Mouse (Mus musculus): ENCODE data around the gene Ripply3.
"Not testable (repeated sequence)": the region's sequence is repeated elsewhere in the genome, so short reads cannot be mapped to it uniquely, and the experiment has no call there.

Gene Ripply3

DNA sequence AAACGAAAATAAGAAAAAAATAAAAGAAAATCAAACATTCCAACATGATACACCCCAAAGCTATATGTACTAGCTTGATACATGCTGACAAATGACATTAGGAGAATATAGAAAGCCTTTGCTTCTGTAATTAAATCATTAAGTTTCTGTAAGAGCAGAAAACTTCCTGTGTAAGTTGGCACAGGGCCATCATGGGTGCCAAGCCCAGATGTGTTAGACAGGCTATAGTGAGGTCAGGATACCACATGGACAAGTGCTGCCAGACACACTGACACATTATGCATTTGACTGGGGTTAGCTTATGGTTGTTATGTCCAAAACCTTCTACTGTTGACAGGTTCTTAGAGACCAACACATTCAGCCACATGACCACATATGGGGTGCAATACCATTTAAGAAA lies 13.0 kb upstream of the Ripply3 start:
- no peak for DNase-seq

- DNase-seq = no peak
Observed at GRCm38 (mm10) chr16:94317752-94318151, 10.5 kb upstream of the Ripply3 start.

- DNase-seq = no peak
Observed at GRCm38 (mm10) chr16:94320223-94320622, 8.0 kb upstream of the Ripply3 start.

GRCm38 (mm10) chr16:94323681-94324080 lies 4.5 kb upstream of the Ripply3 start:
- DNase-seq = no peak

DNA sequence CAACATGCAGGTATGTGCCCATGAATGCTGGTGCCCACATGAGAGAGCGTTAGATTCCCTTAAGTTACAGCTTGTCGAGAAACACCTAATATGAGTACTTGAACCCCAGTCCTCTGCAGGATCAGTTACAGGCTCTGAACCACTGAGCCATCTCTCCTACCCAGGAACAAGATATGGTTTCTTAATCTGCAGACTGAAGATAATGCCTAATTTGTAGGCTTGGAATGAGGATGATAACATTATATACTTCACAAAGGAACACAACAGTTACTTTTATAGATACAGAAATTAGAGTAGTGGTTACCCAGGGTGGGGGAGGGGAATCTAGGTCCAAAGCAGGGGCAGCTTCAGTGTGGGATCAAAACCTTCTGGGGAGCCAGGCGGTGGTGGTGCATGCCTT lies 2.2 kb upstream of the Ripply3 start:
- no peak for DNase-seq

DNA sequence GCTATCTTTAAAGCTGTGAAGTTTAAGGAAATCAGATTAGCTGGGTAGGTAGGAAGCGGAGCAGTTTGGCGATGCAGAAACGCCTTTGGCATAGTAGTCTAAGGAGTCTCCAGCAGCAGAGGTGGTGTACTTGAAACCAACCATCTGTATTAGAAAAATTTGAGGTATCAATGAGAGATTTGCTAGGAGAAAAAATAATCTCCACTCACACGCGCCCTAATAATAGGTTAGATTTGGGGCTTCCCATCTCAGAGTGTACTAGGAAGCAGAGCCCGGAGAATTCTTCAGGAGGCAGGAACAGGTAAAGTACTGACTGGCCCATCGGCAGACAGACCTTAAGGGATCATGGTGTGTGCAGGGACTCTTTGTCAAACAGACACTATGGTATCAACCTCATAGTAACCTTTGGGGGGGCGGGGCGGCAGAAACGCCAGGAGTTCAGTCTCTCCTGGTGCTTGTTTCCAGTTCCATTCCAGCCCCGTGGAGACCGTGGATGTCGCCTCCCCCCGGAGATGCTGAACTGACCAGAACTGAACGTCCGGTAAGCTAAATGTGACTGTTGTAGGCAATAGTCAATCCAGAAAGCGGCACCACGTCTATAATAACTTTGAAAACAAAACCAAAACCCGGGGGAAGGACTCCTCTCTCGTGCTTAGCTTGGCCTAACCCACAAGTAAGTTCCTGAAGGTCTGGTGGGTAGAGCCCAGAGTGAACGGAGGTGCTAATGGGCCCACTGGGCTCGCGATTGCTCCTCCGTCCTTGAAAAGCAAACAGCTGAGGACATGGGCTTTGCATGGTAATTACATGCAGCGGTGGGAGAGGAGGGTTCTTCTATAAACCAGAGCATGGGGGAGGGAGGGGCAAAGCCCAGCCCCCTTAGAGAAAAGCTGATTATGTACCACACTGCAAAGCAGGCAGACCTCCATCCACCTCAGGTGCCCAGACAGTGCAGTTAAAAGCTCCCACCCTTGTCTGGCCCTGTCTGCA lies 954 bp downstream of the Ripply3 start:
- DNase-seq = no peak

DNA sequence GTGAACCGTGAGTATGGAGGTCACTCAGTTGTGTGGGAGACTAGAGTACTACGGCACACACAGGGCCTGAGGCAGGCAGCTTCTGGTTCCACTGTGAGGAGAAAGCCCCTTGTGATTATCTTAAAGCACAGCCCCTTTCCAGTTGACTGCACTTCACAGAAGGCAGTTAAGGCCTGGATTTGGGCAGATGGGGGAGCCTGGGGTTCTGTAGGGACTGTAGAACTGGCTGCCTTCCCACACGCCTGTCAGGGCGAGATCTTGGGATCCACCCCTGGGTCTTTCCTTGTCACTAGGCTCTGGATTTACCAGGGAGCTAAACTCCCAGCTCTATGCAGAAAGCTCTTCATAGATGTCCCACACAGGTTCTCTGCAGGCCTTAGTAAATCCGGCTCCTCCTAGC lies 2.2 kb downstream of the Ripply3 start:
- no peak for DNase-seq

DNA sequence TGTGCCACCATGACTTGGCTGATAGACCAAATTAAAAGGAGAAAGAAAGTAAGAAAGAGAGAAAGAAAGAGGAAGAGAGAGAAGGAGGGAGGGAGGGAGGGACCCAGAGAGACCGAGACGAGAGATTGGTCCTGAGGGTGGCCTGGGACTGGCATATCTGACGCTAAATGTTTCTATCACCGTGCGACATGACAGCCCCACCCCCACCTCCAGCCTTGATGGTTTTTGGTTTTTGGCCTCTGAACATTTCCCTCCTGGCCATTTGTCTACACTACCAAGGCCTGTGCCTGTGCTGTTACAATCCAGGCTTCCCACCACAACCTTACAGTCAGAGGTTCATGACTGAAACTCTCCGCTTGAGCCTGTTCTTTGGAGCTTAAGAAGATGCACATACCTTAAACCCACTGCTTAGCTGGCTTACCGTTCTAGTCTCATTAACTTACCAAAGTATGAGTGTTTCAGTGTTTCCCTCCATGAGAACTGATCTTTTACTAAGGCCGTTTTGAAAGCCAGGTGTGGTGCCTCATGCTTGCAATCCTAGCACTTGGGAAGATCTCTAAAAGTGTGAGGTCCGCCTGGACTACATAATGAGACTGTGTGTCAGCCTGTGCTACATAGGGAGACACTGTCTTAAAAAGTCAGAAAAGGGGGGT lies 3.1 kb downstream of the Ripply3 start:
- no peak for DNase-seq

DNA sequence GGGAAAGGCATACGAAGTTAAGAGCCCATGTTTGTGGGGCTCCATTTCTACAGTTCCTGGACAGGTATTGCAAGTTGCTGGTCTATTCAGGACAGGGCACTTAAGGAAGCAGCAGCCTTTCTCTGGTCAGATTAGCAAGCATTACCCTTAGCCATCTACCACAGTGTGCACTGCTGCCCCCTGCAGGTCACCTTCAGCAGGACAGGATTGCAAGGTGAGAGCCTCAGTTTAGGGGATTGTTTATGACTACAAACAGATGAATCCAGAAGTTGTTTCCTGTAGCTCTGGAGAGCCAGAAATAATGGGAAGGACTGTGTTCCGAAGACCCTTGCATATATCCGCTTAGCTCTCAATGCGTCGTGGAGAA lies 3.6 kb downstream of the Ripply3 start:
- DNase-seq = peak; percentile 73

GRCm38 (mm10) chr16:94335656-94336055 lies 7.4 kb downstream of the Ripply3 start:
- no peak for DNase-seq

GRCm38 (mm10) chr16:94339164-94340160 lies 11.2 kb downstream of the Ripply3 start:
- DNase-seq = not testable (repeated sequence)

DNA sequence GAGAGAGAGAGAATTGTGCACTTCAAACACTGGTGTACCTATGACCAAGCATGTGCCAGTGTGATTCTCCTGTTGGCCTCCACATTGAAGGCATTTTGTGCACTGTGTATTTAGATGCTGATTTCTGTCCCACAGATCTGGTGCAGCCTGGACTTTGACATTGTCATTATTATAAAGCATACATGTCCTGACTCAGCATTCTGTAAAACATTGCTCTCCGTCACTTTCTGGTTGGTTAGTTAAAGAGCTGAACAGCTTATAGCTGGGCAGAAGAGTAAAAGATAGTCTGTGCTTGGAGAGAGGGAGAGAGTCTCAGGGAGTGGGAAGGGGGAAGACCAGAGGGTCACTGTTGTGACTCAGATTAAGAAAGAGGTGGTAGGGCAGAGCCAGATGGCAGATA lies 17.5 kb downstream of the Ripply3 start:
- no peak for DNase-seq

DNA sequence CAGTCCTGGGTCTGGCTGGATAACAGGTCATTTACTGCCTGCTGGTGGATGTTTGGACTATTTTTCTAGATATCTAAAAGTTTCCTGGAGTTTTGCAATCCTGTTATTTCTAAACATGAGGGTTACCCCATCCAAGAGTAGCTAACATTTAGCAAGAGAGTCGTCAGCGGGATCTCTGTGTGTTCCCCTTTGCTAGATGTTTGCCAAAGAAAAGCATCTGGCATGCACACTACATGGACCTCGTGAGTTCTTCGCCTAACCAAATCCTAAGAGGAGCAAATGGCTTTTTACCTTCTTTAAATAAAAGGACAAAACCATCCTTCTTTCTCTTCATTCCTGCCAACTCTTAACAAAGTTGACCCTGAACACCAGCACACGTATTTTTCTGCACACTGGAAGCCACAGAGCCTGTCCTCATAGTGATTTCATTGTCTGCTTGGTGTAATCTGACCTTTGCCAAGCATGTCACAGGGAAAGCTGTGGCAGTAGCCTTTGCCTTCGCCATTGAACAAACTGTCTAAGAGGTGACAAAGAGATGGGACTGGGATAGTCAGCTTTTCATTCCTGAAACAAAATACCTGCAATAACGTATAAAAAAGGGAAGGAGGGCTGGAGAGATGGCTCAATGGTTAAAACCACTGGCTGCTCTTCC lies 19.0 kb downstream of the Ripply3 start:
- DNase-seq = no peak

DNA sequence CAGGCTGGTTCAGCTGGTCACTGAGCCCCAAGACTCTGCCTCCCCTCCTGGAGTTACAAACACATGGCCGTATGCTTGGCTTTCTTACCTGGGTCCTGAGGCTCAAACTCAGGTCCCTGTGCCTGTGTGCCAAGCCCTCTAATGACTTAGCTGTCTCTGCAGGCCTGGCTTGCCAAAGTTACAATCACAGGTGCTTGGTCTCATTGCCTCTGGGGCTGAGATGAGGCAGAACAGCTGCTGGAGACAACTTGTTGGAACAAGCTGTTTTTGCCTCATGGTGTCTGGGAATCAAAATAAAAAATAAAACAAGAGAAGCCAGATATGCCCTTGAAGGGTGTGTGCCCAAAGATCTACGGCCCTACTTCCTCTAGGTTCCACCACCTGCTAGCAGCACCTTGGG lies 20.6 kb downstream of the Ripply3 start:
- no peak for DNase-seq

GRCm38 (mm10) chr16:94349588-94350286 lies 21.5 kb downstream of the Ripply3 start:
- DNase-seq = no peak

GRCm38 (mm10) chr16:94350287-94350677 lies 22.1 kb downstream of the Ripply3 start:
- DNase-seq = no peak

- DNase-seq = no peak
Observed at GRCm38 (mm10) chr16:94354450-94354849, 26.2 kb downstream of the Ripply3 start.

GRCm38 (mm10) chr16:94356046-94356445 lies 27.8 kb downstream of the Ripply3 start:
- DNase-seq = no peak

DNA sequence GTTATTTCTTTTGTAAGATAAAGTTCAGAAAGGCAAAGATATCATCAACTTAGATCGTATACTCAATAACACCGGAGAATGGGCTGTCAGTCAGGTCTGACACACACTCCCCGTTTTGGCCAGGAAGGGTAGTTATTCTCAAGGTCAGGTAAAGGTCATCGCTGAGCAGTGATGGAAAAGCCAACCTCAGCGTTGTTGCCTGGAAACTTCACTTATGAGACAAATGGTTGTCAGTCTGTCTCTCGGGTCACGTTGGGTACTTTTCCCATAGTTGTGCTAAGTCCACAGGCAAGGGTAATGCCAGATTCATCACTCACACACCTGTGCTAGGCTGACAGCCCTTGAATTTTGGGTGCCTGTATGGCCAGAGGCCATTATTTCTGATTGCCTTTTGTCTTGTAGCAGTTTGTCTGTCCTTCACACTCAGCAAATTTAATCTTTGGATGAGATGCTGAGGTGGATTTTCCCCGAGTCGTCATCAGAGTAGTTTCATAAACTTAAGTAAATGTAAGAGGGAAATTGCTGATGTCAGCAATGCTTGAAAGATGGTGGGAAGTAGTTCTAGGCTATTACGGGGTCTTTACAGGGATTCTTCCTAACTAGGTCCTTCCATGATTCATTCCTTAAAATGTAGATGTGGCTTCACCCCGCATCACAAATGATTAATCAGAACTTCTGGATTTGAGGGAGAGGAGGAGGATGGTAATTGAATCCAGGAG lies 28.7 kb downstream of the Ripply3 start:
- no peak for DNase-seq

- DNase-seq = no peak
Observed at GRCm38 (mm10) chr16:94358091-94358490, 29.9 kb downstream of the Ripply3 start.

All from cerebellum, adult 8-10 months (tissue).